Mouse (Mus musculus) right cerebral cortex, postnatal 14 days (tissue): ENCODE measurements around the gene Ccdc183.

Experiments used
- DNase-seq: peaks from one replicate; pipeline ENCODE4 v3.0.0; 2022

Ccdc183 gene

DNA sequence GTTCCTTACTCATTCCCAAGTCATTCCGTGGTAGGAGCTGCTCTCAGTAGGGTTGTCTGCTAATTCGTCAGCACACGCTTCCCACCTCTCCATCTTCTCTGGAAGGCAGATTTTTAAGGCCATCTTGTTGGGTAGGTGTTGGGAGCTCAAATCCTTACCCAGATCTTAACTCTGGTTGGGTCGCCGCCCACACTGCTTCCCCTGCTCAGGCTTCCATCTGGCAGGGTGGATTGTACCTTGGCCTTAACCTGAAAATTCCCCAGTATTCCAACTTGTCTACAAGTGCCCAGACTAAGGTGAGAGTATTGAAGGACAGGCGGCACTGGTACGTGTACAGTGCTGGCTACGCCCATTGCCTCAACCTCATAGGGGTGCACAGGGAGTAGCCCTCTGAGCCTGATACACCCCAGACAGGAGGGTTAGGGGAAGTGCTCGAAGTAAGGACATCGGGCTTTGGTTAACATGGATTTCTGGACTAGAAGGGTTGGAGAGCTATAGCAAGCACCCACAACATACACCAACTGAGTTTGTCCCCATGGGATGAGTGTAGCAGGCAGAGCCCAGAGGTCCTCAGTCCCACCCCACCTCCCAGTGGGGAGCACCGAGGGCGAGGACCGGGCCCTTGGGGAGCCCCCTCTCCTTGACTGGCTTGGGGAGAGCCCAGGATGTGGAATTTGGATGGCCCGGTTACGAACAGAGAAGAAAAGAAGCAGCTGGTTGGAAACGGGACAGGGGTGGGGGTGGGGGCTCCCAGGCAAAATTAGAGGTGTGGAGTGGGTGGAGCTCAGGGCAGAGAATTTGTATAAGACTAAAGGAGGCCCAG lies 41.2 kb downstream of the Ccdc183 start:
- DNase-seq, result no peak

DNA sequence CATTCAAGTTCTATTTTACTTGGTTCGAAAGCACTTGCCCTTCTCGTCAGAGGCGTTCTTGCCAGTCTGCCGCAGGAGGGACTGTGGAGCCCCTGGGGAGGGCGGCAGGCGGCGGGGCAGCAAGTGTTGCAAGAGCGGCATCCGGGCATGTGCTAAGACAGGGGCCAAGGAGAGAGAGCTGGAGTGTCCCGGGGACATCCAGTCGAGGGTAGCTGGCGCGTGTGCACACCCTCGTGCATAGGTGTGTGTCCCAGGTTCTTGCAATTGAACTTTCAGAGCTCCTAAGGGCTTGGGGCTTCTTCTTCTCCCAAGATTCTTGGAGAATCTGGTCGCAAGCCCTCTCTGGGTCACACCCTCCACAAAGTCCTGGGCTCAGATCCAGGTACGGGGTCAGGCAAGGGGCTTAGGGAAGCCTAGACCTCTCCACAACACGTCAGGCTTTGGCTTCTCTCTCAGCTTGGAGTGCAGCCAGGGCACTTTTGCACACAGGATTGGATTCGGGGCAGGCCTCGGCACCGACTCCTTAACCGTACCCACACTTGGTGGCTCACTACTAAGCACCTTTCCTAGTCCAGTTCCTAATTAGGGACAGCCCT lies 41.9 kb downstream of the Ccdc183 start:
- peak; percentile 62 for DNase-seq

DNA sequence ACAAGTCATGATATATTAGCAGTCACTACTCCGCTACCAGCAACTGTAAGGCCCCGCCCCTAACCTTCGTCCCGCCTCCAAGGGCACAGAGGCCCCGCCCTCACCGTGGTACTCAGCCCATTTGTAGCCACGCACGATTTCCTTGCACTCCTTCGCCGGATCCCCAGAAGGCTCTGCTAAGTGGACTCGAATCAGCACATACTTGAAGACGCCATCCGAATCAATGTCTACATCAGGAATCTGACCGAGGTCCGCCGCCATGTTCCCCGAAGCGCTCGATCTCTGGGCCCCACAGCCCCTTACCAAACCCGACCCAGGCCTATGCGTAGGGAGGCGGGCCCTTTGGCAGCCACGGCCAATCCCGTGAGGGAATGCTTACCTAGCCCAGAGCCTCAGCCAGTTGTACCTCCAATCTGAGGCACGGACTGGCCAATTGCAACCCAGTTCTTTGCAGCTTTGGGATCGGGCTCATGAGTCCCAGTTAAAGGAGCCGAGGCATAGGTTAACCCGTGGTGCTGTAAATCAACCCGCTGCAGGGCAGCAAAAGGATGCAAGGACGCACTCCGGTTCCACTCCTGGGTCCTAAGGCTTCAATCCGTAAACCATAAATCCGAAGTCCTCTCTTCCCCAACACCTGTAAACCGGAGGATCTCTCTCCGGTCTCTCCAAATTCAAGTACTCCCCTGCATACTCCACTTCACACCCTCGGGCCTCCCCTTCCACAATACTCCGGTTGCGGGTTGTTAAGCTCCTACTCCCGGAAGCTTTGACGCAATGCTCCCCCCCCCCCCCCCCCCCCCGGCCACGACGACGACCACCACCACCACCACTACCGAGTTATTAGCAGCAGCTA lies 42.7 kb downstream of the Ccdc183 start, which contains the start of the genes Mamdc4 and Phpt1:
Gene Mamdc4 (minus strand): TSS at position 267 of the 853 bp plus-strand sequence.
Gene Phpt1 (minus strand): TSS at position 646 of the 853 bp plus-strand sequence.
- DNase-seq, result peak; percentile 93

DNA sequence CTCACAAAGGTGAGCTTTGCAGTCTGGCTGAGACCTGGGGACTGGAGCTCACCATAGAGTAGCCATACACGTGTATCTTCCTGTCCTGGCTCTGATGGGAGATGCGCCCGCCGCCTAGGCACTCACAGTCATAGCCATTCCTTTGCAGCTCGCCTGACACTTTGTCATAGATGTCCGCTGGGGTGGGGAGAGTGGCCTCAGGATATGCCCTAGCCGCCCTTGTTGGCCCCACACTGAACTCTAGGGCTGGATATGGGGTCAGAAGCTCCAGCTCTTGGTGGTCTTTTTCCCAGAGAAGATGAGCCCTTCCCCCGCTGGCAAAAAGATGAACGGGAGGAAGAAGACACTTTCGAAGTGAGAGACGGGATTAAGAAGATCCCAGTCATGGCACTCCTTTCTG lies 43.3 kb downstream of the Ccdc183 start:
- DNase-seq, result peak; percentile 21

DNA sequence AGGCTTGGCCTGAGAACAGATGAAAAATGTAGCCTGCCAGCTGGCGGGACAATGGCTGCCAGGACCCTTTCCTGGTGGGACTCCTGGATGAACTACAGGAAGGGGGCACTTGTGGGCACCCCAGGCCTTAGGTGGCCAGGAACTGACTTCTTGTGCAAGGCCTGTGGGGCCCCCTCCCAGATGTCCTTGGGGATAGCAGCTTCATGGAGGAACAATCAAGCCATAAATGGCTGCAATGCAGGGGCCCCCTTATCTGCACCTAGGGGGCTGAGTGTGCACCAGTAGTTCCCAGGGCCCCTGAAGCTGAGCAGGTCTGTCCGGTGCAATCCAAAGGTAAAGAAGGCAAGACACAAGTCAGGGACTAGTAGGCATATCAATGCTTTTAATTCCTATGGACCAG lies 44.4 kb downstream of the Ccdc183 start:
- DNase-seq, result peak; percentile 3

DNA sequence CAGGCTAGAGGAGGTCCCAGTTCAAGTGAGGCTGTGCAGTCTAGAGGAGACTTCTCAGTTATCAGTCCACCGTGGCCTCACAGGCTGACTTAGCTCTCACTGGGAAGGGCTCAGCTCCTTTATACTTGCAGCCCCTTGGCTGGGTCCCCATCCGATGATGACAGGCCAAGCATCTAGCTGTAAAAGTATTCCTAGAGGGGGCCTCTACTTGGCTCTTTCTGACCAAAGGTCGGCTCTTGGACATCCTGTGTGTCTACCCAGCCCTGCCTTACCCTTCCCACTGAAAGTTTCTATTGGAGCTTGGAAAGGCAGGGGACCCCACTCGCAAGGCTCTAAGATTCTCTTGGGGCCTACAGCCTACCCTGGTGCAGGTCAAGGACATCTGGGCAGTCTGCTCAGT lies 46.3 kb downstream of the Ccdc183 start:
- peak; percentile 3 for DNase-seq

DNA sequence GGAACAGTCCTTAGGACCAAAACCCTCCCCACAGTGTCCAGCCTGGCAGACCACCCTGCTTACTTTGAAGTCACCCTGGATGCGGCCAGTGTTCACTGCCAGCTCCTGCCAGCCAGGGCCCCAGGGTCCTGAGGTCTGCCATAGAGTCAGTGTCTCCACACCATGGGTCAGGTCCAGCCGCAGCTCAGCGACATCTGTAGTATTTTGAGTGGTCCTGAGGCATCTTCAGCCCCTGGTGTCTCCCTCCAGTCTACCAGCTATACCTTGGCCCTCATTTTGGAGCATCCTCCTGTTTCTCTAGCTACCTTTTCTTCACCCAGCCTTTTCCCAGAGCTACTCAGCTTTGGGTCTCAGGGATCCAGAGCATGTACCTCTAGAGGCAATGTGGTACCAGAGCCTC lies 48.2 kb downstream of the Ccdc183 start:
- no peak for DNase-seq

DNA sequence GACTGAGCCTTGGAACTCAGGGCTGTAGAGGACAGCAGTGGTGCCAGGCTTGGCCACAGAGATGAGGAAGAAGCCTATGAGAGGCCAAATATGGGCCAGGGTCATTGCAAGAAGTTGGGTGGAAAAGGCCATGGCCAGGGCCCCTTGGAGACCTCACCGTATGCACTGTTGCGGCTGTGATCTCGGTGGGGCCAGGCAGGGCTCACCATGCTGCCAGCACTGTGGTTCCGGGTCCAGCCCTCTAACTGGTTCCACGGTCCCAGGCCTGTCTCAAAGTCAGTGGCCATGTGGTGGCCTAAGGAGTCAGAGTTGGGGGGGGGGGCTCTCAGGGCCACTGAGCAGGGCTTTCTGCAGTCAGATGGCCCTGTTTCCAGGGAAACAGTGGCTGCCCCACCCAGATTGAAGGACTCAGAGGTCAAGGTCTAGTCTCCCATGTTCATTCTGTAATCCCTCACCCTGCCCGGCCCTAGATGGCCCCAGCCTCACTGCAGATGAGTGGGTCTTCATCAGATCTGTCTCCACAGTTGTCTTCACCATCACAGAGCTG lies 48.9 kb downstream of the Ccdc183 start:
- no peak for DNase-seq

DNA sequence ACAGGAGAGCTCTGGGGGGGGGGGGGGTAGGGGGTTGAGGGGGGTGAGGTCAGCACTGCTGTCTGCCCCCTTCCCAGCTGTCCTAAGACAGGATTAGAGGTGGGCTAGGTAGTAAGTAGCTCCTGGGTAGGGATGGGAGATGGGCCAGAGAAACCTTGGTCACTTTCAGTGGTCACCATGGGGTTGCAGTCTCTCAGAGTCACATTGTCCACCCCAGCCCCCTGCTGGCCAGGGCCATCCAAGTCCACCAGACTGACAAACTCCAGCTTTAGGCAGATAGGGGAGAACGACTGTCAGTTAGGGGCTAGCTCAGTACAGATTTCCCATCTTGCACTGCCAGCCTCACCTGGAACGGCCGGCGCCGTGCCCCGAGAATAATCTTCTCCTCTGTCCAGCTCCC lies 50.9 kb downstream of the Ccdc183 start:
- DNase-seq, result no peak

DNA sequence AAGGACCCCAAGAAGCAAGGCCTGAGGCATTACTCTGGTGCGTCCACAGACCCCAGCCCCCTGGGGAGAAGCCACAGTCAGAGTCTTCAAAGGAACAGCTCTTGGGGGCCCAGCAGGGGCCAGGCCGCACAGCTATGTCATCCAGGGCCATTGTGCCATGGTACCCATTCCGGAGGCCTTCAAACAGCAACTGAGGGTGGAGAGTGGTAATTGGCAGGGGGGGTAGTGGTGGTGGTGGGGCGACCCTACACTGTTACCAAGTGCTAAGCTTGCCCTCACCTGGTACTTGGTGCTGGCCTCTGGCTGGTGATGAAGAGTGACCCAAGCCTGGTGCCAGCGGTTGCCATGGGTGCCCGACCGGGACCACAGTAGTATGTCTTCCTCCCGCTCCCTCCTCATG lies 51.7 kb downstream of the Ccdc183 start:
- DNase-seq, result no peak

DNA sequence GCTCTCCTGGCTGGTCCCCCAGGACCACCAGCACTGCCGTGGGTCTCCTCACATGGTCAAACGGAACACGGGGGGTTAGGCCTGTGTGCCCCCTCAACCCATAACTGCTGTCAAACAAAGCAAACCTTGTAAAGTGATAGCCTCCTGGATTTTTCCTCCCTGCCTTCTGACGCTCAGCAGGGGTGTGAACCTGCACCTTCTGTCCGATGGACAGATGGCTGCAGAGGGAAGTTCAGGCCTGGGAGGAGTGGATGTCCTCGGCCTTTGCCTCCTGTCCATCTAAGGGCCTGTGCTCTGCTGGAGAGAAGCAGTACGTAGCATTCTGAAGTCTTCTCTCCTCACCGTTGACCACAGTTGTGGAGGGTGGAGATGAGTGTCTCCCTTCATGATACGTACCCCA lies 55.5 kb downstream of the Ccdc183 start:
- DNase-seq, result no peak

DNA sequence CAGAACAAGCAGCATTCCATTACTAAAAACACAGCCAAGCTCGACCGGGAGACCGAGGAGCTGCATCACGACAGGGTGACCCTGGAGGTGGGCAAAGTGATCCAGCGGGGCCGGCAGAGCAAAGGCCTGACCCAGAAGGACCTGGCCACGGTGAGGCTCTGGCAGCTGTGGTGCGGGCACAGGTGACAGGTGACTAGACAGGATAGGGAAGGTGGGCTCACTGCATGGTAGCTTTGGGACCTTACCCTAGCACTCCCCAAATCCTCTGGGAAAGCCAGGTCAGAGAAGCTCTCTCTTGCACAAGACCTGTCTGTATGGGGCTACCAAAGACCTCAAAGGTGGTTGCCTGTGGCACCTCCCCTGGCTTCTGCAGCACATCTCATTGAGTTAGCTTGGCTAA lies 56.9 kb downstream of the Ccdc183 start:
- no peak for DNase-seq

DNA sequence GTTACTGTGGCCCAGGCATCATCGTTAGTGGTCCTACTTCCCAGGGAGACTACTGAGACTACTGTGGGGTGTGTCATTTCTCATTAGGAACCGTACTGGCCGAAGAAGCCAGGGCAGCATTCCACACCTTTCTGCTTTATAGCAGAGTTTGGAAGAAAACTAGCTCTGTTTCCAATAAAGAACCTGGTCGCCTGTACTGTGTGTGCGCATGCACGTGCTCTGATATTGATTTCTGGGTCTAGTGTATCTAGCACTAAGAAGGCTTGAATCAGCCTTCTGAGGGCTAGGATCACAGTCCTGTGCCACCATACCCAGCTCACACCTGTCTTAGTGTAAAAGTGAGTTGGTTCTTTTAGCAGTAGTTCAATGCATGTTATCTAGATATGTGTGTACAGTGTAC lies 58.7 kb downstream of the Ccdc183 start:
- no peak for DNase-seq
